Mouse (Mus musculus): ENCODE measurements at regions not wholly inside any gene's neighbourhood (a gene's known extent, or its start where the extent isn't known, plus 50 kb on each side); places are given as distances from the start of the nearest gene placed in this dataset.

DNA sequence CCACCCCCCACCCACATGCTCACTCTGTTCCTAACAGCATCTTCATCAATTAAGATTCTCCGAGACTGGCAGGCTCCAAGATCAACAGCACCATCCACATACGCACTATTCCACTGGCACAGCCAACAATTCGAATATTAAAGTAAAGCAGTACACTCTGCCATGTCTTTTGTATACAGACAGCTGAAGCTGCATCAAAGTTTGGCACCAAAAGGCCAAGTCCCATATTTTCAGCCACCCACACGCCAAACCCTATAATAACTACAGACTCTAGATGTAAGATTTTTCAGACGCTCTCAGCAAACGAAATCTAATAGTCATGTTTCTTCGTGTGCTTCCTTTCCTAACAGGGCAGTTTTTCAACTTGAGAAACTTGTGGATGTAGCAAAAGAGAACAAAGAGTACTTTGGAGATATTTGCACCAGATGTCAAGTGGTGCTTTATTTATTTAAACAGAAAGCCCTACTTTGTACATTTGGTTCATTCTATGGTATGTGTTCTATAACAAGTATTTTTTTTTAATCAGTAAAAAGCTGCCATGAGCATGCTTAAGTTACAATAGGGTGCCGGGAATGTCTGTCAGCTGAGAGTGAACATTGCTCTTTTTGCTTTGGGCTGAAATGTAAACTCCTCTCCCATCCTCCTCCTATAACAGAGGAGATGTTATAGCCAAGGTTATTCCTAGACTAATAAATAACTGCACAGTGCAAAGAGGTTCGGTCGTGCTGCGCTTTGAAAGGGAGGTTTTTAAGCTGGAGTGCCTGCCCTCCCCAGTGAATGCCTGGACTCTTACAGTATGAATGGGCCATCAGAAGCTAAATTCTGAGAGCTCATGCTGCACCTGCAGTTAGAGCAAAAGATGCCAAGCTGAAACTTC is 686.9 kb downstream of the 1700064H15Rik start:
- TF ChIP-seq CTCF (IDR thresholded peaks at IDR 0.05) (no peak), POLR2A (IDR thresholded peaks at IDR 0.05; ENCODE audit: insufficient read depth, low read depth, low read length) (no peak)
